Mouse (Mus musculus) adrenal gland, postnatal 25 days (tissue): ENCODE data around the gene Nsfl1c. TPM values are rescaled to one million over a fixed set of nuclear protein-coding genes. Genes with fewer than 3 reads are reported as not detected.
"Not testable (repeated sequence)": the region's sequence is repeated elsewhere in the genome, so short reads cannot be mapped to it uniquely, and the experiment has no call there.

Experiments
- DNase-seq: peaks from one replicate; pipeline ENCODE4 v3.0.0; 2021; ENCODE audit warnings: mixed read lengths
- long read RNA-seq: library from polyadenylated mRNA; stranded (forward); transcript quantifications from one replicate; pipeline ENCODE4 v2.0.0, GENCODE M21; 2021
- total RNA-seq: library from RNA; stranded (reverse); gene quantifications from 2 replicates; pipeline ENCODE4 v1.2.3, GENCODE M21; 2021

The Nsfl1c gene
- 146 and 159 TPM in 2 replicates for total RNA-seq
- long read RNA-seq, transcript Nsfl1c-201 (9 exons, 1,364 nt): major isoform, 95 of 102 reads
- long read RNA-seq, partial matches to known transcripts: 3 of 102 reads
- long read RNA-seq, other reads (novel, unspliced or antisense): 2 of 102 reads

- DNase-seq: peak; percentile 96
Measured at GRCm38 (mm10) chr2:151494035-151494803, at the start of gene Nsfl1c. TSS of gene Nsfl1c (plus strand) at chr2:151494182.

- DNase-seq: not testable (repeated sequence)
Measured at GRCm38 (mm10) chr2:151476053-151476452, 17.9 kb upstream of the Nsfl1c start, which contains the start of gene 4921509C19Rik. TSS of gene 4921509C19Rik (minus strand) at chr2:151476153.

- no peak for DNase-seq
Measured at GRCm38 (mm10) chr2:151486496-151486895, 7.5 kb upstream of the Nsfl1c start.

- DNase-seq: no peak
Measured at GRCm38 (mm10) chr2:151498358-151498757, 4.4 kb downstream of the Nsfl1c start.

GRCm38 (mm10) chr2:151500442-151501007, 6.5 kb downstream of the Nsfl1c start:
- DNase-seq: no peak

- DNase-seq: no peak
Measured at GRCm38 (mm10) chr2:151504226-151504625, 10.2 kb downstream of the Nsfl1c start.

DNA sequence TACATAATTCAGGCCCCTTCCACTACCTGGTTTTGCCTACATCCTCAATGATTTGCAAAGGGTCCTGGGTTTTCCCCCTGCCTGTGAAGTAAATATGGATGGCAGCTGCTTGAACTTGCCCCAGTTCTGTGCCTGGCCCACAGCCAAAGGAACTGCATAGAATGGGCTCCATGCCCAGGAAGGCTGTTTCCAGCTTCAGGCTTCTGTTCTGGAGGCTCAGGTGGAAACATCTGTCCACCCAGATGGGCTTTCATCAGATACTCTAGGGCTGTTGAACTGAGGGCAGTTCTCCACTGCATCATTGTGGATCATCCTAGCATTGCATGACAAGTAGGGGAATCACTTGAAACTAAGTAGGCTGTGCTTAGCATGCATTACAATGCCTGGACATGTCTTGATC, 18.2 kb downstream of the Nsfl1c start:
- peak; percentile 72 for DNase-seq

DNA sequence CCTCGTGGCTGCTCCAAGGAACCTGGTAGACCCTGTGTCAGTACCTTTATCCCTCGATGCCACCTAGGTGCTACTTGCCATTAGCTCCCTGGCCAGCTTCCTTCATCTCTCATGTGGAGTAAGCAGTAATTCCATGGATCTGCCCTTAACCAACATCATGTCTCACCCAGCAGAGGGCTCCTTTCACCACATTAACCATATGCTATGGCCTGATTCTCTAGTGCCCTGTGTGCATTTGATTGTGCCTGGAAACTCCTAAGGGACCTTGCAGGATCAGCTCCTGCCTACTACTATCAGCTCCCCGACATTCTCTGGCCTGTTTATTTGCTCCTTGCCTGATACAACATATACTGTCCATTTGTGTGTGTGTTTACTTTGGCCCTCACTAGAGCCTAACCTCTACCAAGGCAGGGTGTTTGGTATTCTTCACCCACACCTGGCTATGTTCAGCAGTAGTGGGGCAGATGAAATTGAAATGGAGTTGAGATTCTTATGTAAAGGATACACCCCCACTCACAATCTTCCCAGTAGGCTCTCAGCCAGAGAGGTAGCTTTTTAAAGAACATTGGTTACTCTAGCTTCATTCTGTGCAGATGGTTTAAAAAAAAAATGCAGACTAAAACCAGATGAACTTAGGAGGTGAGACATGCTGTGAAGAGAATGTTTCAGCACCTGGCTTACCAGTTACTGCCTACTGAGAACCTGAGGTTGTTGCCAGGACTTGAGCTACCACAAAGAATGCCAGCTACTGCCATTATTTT, 19.7 kb downstream of the Nsfl1c start:
- DNase-seq: no peak

GRCm38 (mm10) chr2:151519000-151519399, 25.0 kb downstream of the Nsfl1c start:
- DNase-seq: no peak

DNA sequence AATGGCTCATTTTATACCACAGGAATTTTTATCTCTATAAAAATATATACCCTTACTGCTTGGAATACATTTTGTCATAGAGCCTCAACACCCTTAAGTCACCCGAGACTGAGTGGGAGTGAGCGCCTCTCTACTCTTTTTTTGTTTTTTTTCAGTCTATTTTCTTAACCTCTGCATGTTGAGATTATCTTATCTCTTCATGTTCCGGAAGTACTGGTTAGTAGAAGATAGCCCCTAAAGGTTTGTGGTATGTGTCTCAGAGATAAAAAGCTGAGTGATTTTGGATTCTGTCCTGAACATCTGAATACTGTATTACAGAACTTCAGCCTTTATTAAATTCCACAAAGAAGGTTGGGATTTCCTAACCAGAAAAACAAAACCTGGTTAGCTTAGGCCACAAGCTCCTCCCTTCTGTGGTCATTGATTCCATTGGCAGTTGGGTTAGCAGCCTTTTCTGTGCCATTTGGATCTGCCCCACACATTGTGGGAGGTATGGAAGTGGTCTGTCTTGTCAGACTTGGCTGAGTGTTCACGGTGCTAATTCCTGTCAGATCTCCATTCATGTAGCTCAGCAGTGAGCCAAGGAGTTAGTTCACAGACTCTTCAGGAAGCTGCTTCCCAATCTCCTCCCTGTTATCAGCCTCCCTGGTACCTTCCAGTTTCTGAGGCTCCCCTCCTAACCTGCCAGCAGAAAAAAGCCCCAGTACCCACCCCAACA, 30.5 kb downstream of the Nsfl1c start:
- DNase-seq: no peak

GRCm38 (mm10) chr2:151525520-151525919, 31.5 kb downstream of the Nsfl1c start:
- no peak for DNase-seq

DNA sequence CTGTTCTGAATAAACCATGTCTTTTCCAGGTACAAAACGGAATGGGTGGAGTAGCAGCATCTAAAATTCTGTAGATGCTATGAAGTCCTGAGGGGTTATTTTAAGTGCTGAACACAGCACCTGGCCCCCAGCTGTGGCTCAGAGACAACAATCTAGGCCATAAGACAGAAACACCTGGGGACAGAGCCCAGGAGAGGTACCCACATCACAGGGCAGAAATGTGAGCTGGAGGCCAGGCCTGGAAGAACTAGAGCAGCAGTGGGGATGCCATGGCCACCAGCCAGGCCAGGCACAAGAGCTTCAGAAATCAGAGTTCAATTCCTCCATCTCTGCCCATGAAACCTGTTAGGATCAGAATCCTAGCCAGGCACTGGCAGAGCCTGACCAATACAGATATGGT, 34.1 kb downstream of the Nsfl1c start:
- no peak for DNase-seq

DNA sequence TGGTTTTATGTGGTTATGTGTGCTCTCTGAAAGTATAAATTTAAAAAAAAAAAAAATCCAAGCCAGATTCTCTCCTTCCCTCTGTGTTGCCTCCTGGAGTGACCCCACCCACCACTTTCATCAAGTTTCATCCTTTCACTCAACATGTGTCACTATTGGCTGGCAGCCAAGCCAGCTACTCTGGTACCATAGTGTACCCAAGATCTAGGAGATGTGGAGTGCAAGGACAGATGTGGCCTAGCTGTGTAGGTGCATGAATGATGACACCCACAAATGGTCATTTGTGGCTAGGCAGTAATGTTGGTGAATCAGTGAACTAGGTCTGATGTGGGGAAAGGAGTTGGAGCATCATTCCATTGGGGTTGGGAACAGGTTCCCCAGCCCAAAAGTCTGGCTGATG, 35.2 kb downstream of the Nsfl1c start:
- DNase-seq: no peak

- DNase-seq: no peak
Measured at GRCm38 (mm10) chr2:151530378-151531230, 36.6 kb downstream of the Nsfl1c start.

- no peak for DNase-seq
Measured at GRCm38 (mm10) chr2:151533632-151534031, 39.6 kb downstream of the Nsfl1c start.

DNA sequence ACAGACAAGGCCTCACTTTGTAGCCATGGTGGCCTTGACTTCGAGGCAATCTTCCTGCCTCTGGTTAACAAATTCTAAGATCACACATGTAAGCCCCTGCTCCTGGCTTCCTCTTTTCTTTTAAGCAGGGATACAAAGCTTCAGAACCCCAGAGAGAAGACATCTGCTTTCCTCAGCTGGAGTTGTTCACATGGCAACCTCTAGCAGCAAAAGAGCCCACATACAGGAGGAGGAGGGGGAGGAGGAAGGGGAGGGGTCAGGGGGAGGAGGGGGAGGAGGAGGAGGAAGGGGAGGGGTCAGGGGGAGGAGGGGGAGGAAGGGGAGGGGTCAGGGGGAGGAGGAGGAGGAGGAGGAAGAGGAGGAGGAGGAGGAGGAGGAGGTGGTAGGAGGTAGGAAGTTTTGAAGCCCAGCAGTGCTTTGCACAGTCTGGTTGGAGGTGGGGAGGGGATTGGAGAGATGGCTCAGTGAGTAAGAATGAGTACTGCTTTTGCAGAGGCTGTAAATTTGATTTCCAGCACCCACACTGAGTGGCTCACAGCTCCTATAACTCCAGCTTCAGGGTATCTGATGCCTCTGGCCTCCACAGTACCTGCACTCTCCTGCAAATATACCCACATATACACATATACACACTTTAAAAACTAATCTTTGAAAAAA, 42.1 kb downstream of the Nsfl1c start:
- DNase-seq: no peak

GRCm38 (mm10) chr2:151536618-151536974, 42.6 kb downstream of the Nsfl1c start:
- DNase-seq: peak; percentile 59

DNA sequence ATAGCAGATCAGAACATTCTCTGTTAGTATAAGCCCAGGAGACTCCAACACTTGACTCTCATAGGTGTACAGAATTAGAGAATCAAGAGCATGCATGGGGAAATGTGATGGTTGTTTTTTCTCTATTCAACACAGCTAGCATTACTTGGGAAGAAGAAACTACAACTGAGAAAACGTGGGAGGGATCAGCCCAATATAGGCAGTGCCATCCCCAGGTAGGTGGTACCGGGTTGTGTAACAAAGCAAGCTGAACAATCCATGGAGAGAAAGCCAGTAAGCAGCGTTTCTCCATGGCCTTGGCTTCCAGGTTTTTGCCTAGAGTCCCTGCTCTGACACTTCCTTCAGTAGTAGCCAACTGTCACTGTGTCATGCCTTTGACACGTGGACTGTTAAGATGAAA, 44.7 kb downstream of the Nsfl1c start:
- DNase-seq: no peak

GRCm38 (mm10) chr2:151542323-151543062, 48.5 kb downstream of the Nsfl1c start, which contains the start of gene Fkbp1a:
TSS of gene Fkbp1a (plus strand) at chr2:151542483.
- DNase-seq: peak; percentile 99
